Mouse (Mus musculus) heart, adult 2 months (tissue): ENCODE data around the gene Ldlr.

Source experiments
- CTCF ChIP-seq: fragments of 200-600 bp; IDR thresholded peaks from 2 replicates; pipeline ENCODE4 v1.8.1; 2022; ENCODE audit warnings: antibody characterized with exemption, mild to moderate bottlenecking, moderate library complexity
- POLR2A ChIP-seq: fragments of 200-500 bp; IDR thresholded peaks from 2 replicates; pipeline ENCODE4 v1.6.1; 2011; ENCODE audit warnings: mild to moderate bottlenecking, low read depth, low read length, control low read depth; ENCODE audit not compliant: insufficient read depth

DNA sequence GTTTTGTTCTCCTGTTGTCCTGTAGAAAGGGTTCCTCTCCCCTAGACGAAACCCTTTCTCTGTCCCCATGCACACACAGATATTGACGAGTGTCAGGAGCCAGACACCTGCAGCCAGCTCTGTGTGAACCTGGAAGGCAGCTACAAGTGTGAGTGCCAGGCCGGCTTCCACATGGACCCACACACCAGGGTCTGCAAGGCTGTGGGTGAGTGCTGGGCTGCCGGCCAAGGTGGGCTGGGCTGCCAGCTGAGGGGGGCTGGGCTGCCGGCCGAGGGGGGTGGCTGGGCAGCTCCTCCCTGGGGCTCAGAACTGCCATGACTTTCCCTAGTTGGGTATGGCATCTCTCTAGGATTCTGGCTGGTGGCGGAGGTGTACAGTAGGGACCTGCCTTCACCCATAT is 15.5 kb downstream of the Ldlr start:
- TF ChIP-seq POLR2A: no peak
- TF ChIP-seq CTCF: no peak
